Mouse (Mus musculus) spleen, adult 2 months (tissue): ENCODE results near the gene Cdh23.

Experiments used
- CTCF ChIP-seq: fragments of 200-500 bp; IDR thresholded peaks from 2 replicates; pipeline ENCODE4 v1.5.1; 2011; ENCODE audit warnings: mild to moderate bottlenecking, inconsistent platforms; ENCODE audit not compliant: insufficient read depth, insufficient read length, insufficient replicate concordance; ENCODE audit errors: extremely low read depth
- POLR2A ChIP-seq: fragments of 200-500 bp; IDR thresholded peaks from 2 replicates; pipeline ENCODE4 v1.6.1; 2011; ENCODE audit warnings: low read depth, low read length, inconsistent platforms

DNA sequence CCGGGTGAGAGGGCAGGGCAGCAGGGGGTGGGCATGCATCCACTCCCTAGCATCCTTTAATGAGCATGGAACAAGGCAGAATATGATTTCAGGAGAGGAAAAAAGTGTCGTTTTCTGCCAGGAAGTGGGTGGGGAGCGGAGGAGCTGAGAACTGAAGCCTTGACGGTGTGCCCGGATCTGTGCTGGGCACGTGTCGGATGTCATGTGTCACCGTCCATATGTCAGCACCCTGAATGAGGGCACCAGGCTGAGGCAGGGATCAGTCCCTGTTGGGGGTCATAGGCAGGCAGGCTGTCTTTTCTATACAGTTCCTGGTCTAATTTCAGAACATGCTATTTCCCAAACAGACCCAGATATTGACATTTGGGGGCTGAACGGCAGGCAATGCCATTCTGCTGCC is 61.9 kb downstream of the Cdh23 start:
- TF ChIP-seq POLR2A (no peak), CTCF (no peak)
